Mouse (Mus musculus) myocyte (in vitro differentiated cells): ENCODE data around the gene Madd. TPM values are rescaled to one million over a fixed set of nuclear protein-coding genes. Genes with fewer than 3 reads are reported as not detected.

ENCODE experiments used
- H3K27me3 ChIP-seq: one replicate; pipeline ENCODE4 v1.6.1; 2011; ENCODE audit not compliant: control insufficient read depth, insufficient read depth, insufficient read length
- H3K36me3 ChIP-seq: one replicate; pipeline ENCODE4 v1.6.1; 2011; ENCODE audit not compliant: control insufficient read depth, insufficient read depth
- H3K4me2 ChIP-seq: one replicate; pipeline ENCODE4 v1.6.1; 2011; ENCODE audit warnings: low read depth, control low read depth
- H3K4me3 ChIP-seq: one replicate; pipeline ENCODE4 v1.5.1; 2011; ENCODE audit warnings: mild to moderate bottlenecking, control low read depth, moderate library complexity
- H3K79me2 ChIP-seq: one replicate; pipeline ENCODE4 v1.6.1; 2011; ENCODE audit not compliant: control insufficient read depth, insufficient read depth
- H3ac ChIP-seq: one replicate; pipeline ENCODE4 v1.6.1; 2011; ENCODE audit not compliant: control insufficient read depth, insufficient read length
- CEBPB ChIP-seq: IDR thresholded peaks from 2 replicates; pipeline ENCODE4 v1.6.1; 2011; ENCODE audit warnings: mild to moderate bottlenecking, moderate library complexity; ENCODE audit not compliant: poor library complexity, insufficient read depth, severe bottlenecking
- E2F4 ChIP-seq: IDR thresholded peaks from one replicate; pipeline ENCODE4 v1.6.1; 2011; ENCODE audit warnings: mild to moderate bottlenecking, control low read depth, moderate library complexity; ENCODE audit not compliant: insufficient read depth
- MAX ChIP-seq: IDR thresholded peaks from one replicate; pipeline ENCODE4 v1.6.1; 2011; ENCODE audit warnings: low read depth, mild to moderate bottlenecking, control low read depth
- MYOD1 ChIP-seq, 3 experiments: IDR thresholded peaks; one replicate each; pipeline ENCODE4 v1.6.1; 2011; ENCODE audit warnings: control low read depth in 2 of 3, low read depth in 2 of 3, mild to moderate bottlenecking in 2 of 3, moderate library complexity in 1 of 3; ENCODE audit not compliant: insufficient read length in 2 of 3, control insufficient read depth in 1 of 3
- MYOG ChIP-seq, 3 experiments: IDR thresholded peaks; one replicate each; pipeline ENCODE4 v1.6.1; 2011; ENCODE audit warnings: control low read depth in 2 of 3, low read depth in 2 of 3, mild to moderate bottlenecking in 2 of 3; ENCODE audit not compliant: insufficient read length in 2 of 3, control insufficient read depth in 1 of 3, insufficient read depth in 1 of 3
- POLR2A ChIP-seq: IDR thresholded peaks from one replicate; pipeline ENCODE4 v1.6.1; 2011; ENCODE audit warnings: low read depth, mild to moderate bottlenecking, control low read depth, moderate library complexity; ENCODE audit not compliant: insufficient read length
- POLR2AphosphoS2 ChIP-seq: IDR thresholded peaks from one replicate; pipeline ENCODE4 v1.6.1; 2011; ENCODE audit warnings: low read depth, control low read depth; ENCODE audit not compliant: insufficient read length
- REST ChIP-seq: IDR thresholded peaks from one replicate; pipeline ENCODE4 v1.6.1; 2011; ENCODE audit warnings: mild to moderate bottlenecking, control low read depth, moderate library complexity; ENCODE audit not compliant: insufficient read depth, insufficient read length
- SRF ChIP-seq: IDR thresholded peaks from one replicate; pipeline ENCODE4 v1.6.1; 2011; ENCODE audit warnings: low read depth; ENCODE audit not compliant: control insufficient read depth, insufficient read length
- TCF12 ChIP-seq: IDR thresholded peaks from one replicate; pipeline ENCODE4 v1.6.1; 2011; ENCODE audit warnings: mild to moderate bottlenecking, control low read depth; ENCODE audit not compliant: poor library complexity, insufficient read depth, severe bottlenecking
- TCF3 ChIP-seq: IDR thresholded peaks from one replicate; pipeline ENCODE4 v1.6.1; 2011; ENCODE audit warnings: low read depth, control low read depth; ENCODE audit not compliant: insufficient read length
- USF1 ChIP-seq: IDR thresholded peaks from one replicate; pipeline ENCODE4 v1.6.1; 2011; ENCODE audit warnings: low read depth, mild to moderate bottlenecking, control low read depth, moderate library complexity
- polyA plus RNA-seq: library from polyadenylated mRNA; unstranded; fragments of >200 nt; fragmentation: generic; extraction: Trizol; gene quantifications from one replicate; pipeline ENCODE4 v1.2.1, GENCODE M21; 2012; ENCODE audit warnings: missing spikeins

The Madd gene
- polyA plus RNA-seq, 1 experiment = 10.2 TPM

DNA sequence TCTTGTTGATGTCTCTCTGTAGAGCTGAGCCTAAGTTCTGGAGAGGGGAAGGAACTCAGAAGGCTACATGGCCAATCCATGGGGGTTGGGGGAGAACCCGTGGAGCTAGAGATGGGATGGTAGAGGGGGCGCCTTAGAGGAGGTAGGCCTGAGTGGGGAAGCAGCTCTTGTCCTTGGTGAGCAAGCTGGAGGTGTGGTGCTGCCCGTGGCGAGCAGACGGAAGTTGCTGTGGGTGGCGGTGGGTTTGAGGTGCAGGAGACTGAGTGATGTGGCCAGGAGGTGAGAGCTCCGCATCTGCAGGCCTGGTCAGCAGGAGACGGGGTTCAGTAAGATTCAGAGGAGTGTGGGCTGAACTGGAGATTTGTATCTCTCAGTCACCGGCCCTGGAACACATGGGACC lies 96.2 kb downstream of the Madd start:
- Histone ChIP-seq H3K36me3 (no peaks in the 10 kb centered on the region), H3K27me3 (no peaks in the 10 kb centered on the region), H3ac (no peak overlapping the region), H3K79me2 (no peaks in the 10 kb centered on the region), H3K4me3 (no peak overlapping the region), H3K4me2 (no peak overlapping the region)
- no peak for TF ChIP-seq USF1
- TF ChIP-seq TCF3 = no peak
- TF ChIP-seq MYOG (IDR thresholded peaks at IDR 0.05; ENCODE audit: control insufficient read depth in 1 of 3, insufficient read depth in 1 of 3, insufficient read length in 2 of 3, low read depth in 2 of 3) = no peak
- TF ChIP-seq SRF = no peak
- TF ChIP-seq MAX = no peak
- TF ChIP-seq CEBPB = no peak
- TF ChIP-seq REST = no peak
- no peak for TF ChIP-seq TCF12
- no peak for TF ChIP-seq POLR2AphosphoS2
- no peak for TF ChIP-seq E2F4
- no peak for TF ChIP-seq MYOD1 (IDR thresholded peaks at IDR 0.05; ENCODE audit: control insufficient read depth in 1 of 3, insufficient read length in 2 of 3, low read depth in 2 of 3)
- TF ChIP-seq POLR2A = no peak

Other genes starting within 250 kb of the Madd start
- gene Celf1, start 243.5 kb downstream of the Madd start, polyA plus RNA-seq = 27.1 TPM
- gene Rapsn, start 148.2 kb downstream of the Madd start, polyA plus RNA-seq = 199 TPM
- 688 TPM for gene Psmc3, start 129.8 kb downstream of the Madd start, polyA plus RNA-seq
- 41.1 TPM for gene Slc39a13, start 113.4 kb downstream of the Madd start, polyA plus RNA-seq
- gene Spi1, start 101.4 kb downstream of the Madd start, polyA plus RNA-seq = 0.04 TPM
- gene Mybpc3, start 65.7 kb downstream of the Madd start, polyA plus RNA-seq = 0.05 TPM
- gene Nr1h3, start 19.0 kb upstream of the Madd start, polyA plus RNA-seq = 0.53 TPM
- gene Acp2, start 19.0 kb upstream of the Madd start, polyA plus RNA-seq = 16.9 TPM
- 2.0 TPM for gene Ddb2, start 53.1 kb upstream of the Madd start, polyA plus RNA-seq
- 141 TPM for gene Pacsin3, start 72.1 kb upstream of the Madd start, polyA plus RNA-seq
- 60.4 TPM for gene Arfgap2, start 81.1 kb upstream of the Madd start, polyA plus RNA-seq